Mouse (Mus musculus): Measurements from ENCODE around the gene Nphs2. TPM values are rescaled to one million over a fixed set of nuclear protein-coding genes. Genes with fewer than 3 reads are reported as not detected.
A peak's percentile ranks its signal among the peaks of the same experiment; 100 is the strongest.
"Not testable (repeated sequence)": the region's sequence is repeated elsewhere in the genome, so short reads cannot be mapped to it uniquely, and the experiment has no call there.

The Nphs2 gene
- not detected in 2 replicates for polyA plus RNA-seq (2012; ENCODE audit: insufficient read depth, insufficient read length, missing spikeins)

GRCm38 (mm10) chr1:156310630-156311029 is at the start of gene Nphs2:
Gene Nphs2, plus strand, starts transcription at chr1:156310727.
- TF ChIP-seq POLR2A (IDR thresholded peaks at IDR 0.05; ENCODE audit: borderline replicate concordance, low read depth, low read length) (no peak), CTCF (IDR thresholded peaks at IDR 0.05; ENCODE audit: low read depth, low read length) (no peak)
- Histone ChIP-seq H3K4me1 (ENCODE audit: control insufficient read depth, insufficient read depth, low read length) (no peaks in the 10 kb centered on the region), H3K27ac (ENCODE audit: insufficient read depth, low read depth, low read length) (no peak within 1 kb of the TSS), H3K4me3 (ENCODE audit: insufficient read depth, low read length) (no peak within 1 kb of the TSS)

- Histone ChIP-seq H3K27ac (ENCODE audit: insufficient read depth, low read depth, low read length) (0 out of 2 replicates have a peak overlapping the region, but pooled peaks have one; percentile 17), H3K4me3 (ENCODE audit: insufficient read depth, low read length) (no peak overlapping the region), H3K4me1 (ENCODE audit: control insufficient read depth, insufficient read depth, low read length) (peaks cover 16% of the 10 kb centered on the region)
- peak; percentile 72 for TF ChIP-seq CTCF (IDR thresholded peaks at IDR 0.05; ENCODE audit: low read depth, low read length)
- TF ChIP-seq POLR2A (IDR thresholded peaks at IDR 0.05; ENCODE audit: borderline replicate concordance, low read depth, low read length): no peak
These were observed 47.2 kb upstream of the Nphs2 start for GRCm38 (mm10) chr1:156263352-156263751.

- peaks cover 16% of the 10 kb centered on the region for H3K4me1 ChIP-seq (ENCODE audit: control insufficient read depth, insufficient read depth, low read length)
- H3K27ac ChIP-seq (ENCODE audit: insufficient read depth, low read depth, low read length): peak overlapping the region; percentile 17; the same call in 1 of the 2 replicates
- TF ChIP-seq POLR2A (IDR thresholded peaks at IDR 0.05; ENCODE audit: borderline replicate concordance, low read depth, low read length) (no peak), CTCF (IDR thresholded peaks at IDR 0.05; ENCODE audit: low read depth, low read length) (no peak)
- H3K4me3 ChIP-seq (ENCODE audit: insufficient read depth, low read length): no peak overlapping the region
These were observed 46.6 kb upstream of the Nphs2 start for GRCm38 (mm10) chr1:156263946-156264345.

- not testable (repeated sequence) for H3K4me1 ChIP-seq (ENCODE audit: control insufficient read depth, insufficient read depth, low read length); H3K4me3 ChIP-seq (ENCODE audit: insufficient read depth, low read length); H3K27ac ChIP-seq (ENCODE audit: insufficient read depth, low read depth, low read length)
These were observed 42.0 kb upstream of the Nphs2 start for GRCm38 (mm10) chr1:156268546-156268945.

GRCm38 (mm10) chr1:156270471-156270870 is 40.1 kb upstream of the Nphs2 start:
- Histone ChIP-seq H3K4me3 (ENCODE audit: insufficient read depth, low read length) (no peak overlapping the region), H3K4me1 (ENCODE audit: control insufficient read depth, insufficient read depth, low read length) (no peaks in the 10 kb centered on the region), H3K27ac (ENCODE audit: insufficient read depth, low read depth, low read length) (no peak overlapping the region)
- TF ChIP-seq CTCF (IDR thresholded peaks at IDR 0.05; ENCODE audit: low read depth, low read length) (no peak), POLR2A (IDR thresholded peaks at IDR 0.05; ENCODE audit: borderline replicate concordance, low read depth, low read length) (no peak)

GRCm38 (mm10) chr1:156271654-156272053 is 38.9 kb upstream of the Nphs2 start:
- no peak overlapping the region for H3K4me3 ChIP-seq (ENCODE audit: insufficient read depth, low read length)
- no peaks in the 10 kb centered on the region for H3K4me1 ChIP-seq (ENCODE audit: control insufficient read depth, insufficient read depth, low read length)
- no peak overlapping the region for H3K27ac ChIP-seq (ENCODE audit: insufficient read depth, low read depth, low read length)
- TF ChIP-seq POLR2A (IDR thresholded peaks at IDR 0.05; ENCODE audit: borderline replicate concordance, low read depth, low read length): no peak
- no peak for TF ChIP-seq CTCF (IDR thresholded peaks at IDR 0.05; ENCODE audit: low read depth, low read length)

- H3K4me3 ChIP-seq (ENCODE audit: insufficient read depth, low read length): no peak overlapping the region
- no peak overlapping the region for H3K27ac ChIP-seq (ENCODE audit: insufficient read depth, low read depth, low read length)
- TF ChIP-seq CTCF (IDR thresholded peaks at IDR 0.05; ENCODE audit: low read depth, low read length): no peak
- TF ChIP-seq POLR2A (IDR thresholded peaks at IDR 0.05; ENCODE audit: borderline replicate concordance, low read depth, low read length): no peak
- H3K4me1 ChIP-seq (ENCODE audit: control insufficient read depth, insufficient read depth, low read length): no peaks in the 10 kb centered on the region
These were observed 36.9 kb upstream of the Nphs2 start for GRCm38 (mm10) chr1:156273647-156274046.

- H3K27ac ChIP-seq (ENCODE audit: insufficient read depth, low read depth, low read length): no peak overlapping the region
- H3K4me1 ChIP-seq (ENCODE audit: control insufficient read depth, insufficient read depth, low read length): no peaks in the 10 kb centered on the region
- no peak for TF ChIP-seq POLR2A (IDR thresholded peaks at IDR 0.05; ENCODE audit: borderline replicate concordance, low read depth, low read length)
- no peak overlapping the region for H3K4me3 ChIP-seq (ENCODE audit: insufficient read depth, low read length)
These were observed 30.4 kb upstream of the Nphs2 start for GRCm38 (mm10) chr1:156280131-156280530.

GRCm38 (mm10) chr1:156284207-156284606 is 26.3 kb upstream of the Nphs2 start:
- Histone ChIP-seq H3K27ac (ENCODE audit: insufficient read depth, low read depth, low read length) (no peak overlapping the region), H3K4me3 (ENCODE audit: insufficient read depth, low read length) (no peak overlapping the region), H3K4me1 (ENCODE audit: control insufficient read depth, insufficient read depth, low read length) (no peaks in the 10 kb centered on the region)
- no peak for TF ChIP-seq CTCF (IDR thresholded peaks at IDR 0.05; ENCODE audit: low read depth, low read length)
- no peak for TF ChIP-seq POLR2A (IDR thresholded peaks at IDR 0.05; ENCODE audit: borderline replicate concordance, low read depth, low read length)

- Histone ChIP-seq H3K27ac (ENCODE audit: insufficient read depth, low read depth, low read length) (no peak overlapping the region), H3K4me1 (ENCODE audit: control insufficient read depth, insufficient read depth, low read length) (no peaks in the 10 kb centered on the region)
- no peak for TF ChIP-seq POLR2A (IDR thresholded peaks at IDR 0.05; ENCODE audit: borderline replicate concordance, low read depth, low read length)
- TF ChIP-seq CTCF (IDR thresholded peaks at IDR 0.05; ENCODE audit: low read depth, low read length): no peak
These were observed 25.5 kb upstream of the Nphs2 start for GRCm38 (mm10) chr1:156284851-156285540.

More at GRCm38 (mm10) chr1:156284851-156285540, 25.5 kb upstream of the Nphs2 start:
- H3K4me3 ChIP-seq (ENCODE audit: insufficient read depth, low read length): no peak overlapping the region
